Mouse (Mus musculus) hindbrain, postnatal 0 days (tissue): ENCODE results near the gene Src. TPM values are rescaled to one million over a fixed set of nuclear protein-coding genes. Genes with fewer than 3 reads are reported as not detected.

Experiments used
- ATAC-seq: fragments of 200-750 bp; cut with Nextera tagmentation; 2 replicates; pipeline ENCODE4 v1.8.0; 2017; ENCODE audit warnings: mild to moderate bottlenecking, moderate TSS enrichment, moderate library complexity
- DNase-seq: peaks from one replicate; pipeline ENCODE4 v3.0.0-alpha.2; 2015; ENCODE audit warnings: low spot score
- H3K27ac ChIP-seq: fragments of 300-500 bp; sonication (generic); 2 replicates; pipeline ENCODE4 v1.5.1; 2014; ENCODE audit warnings: mild to moderate bottlenecking
- H3K27me3 ChIP-seq: fragments of 300-500 bp; sonication (generic); 2 replicates; pipeline ENCODE4 v1.6.1; 2014; ENCODE audit warnings: low read length, mixed read lengths; ENCODE audit not compliant: insufficient read depth
- H3K36me3 ChIP-seq: fragments of 300-500 bp; sonication (generic); 2 replicates; pipeline ENCODE4 v1.6.1; 2014; ENCODE audit warnings: low read length, mixed read lengths; ENCODE audit not compliant: insufficient read depth
- H3K4me1 ChIP-seq: fragments of 300-500 bp; sonication (generic); 2 replicates; pipeline ENCODE4 v1.6.1; 2014; ENCODE audit warnings: antibody characterized with exemption, low read length, mixed read lengths; ENCODE audit not compliant: insufficient read depth
- H3K4me2 ChIP-seq: fragments of 300-500 bp; sonication (generic); 2 replicates; pipeline ENCODE4 v1.6.1; 2014; ENCODE audit warnings: low read depth, mild to moderate bottlenecking, low read length, moderate library complexity, mixed read lengths
- H3K4me3 ChIP-seq: fragments of 300-500 bp; sonication (generic); 2 replicates; pipeline ENCODE4 v1.5.1; 2014; ENCODE audit warnings: low read length
- H3K9ac ChIP-seq: fragments of 300-500 bp; sonication (generic); replicated peaks from 2 replicates; pipeline ENCODE4 v1.6.1; 2014; ENCODE audit warnings: mild to moderate bottlenecking, low read length, moderate library complexity, mixed read lengths
- H3K9me3 ChIP-seq: fragments of 300-500 bp; sonication (generic); 2 replicates; pipeline ENCODE4 v1.6.1; 2016; ENCODE audit warnings: low read length, mixed read lengths
- CTCF ChIP-seq: IDR thresholded peaks from 2 replicates; pipeline ENCODE4 v1.5.1; 2016; ENCODE audit warnings: antibody characterized with exemption, control low read depth, low read depth
- WGBS: fragments of 180-500 bp; shearing (Covaris S2); extraction: QIAGEN DNeasy Blood & Tissue Kit; methylation state at CpG from one replicate; pipeline ENCODE4 v1.1.7; 2014; 5-methylcytosine and 5-hydroxymethylcytosine counted together
- polyA plus RNA-seq: library from polyadenylated mRNA; unstranded; fragments of >200 nt; fragmentation: Nextera tagmentation; extraction: Ambion mirVana; gene quantifications from 2 replicates; pipeline ENCODE4 v1.2.1, GENCODE M21; 2015
- total RNA-seq: library from RNA; depleted of rRNA; stranded (reverse); fragments of >200 nt; gene quantifications from 2 replicates; pipeline ENCODE4 v1.2.3, GENCODE M21; 2014

Src gene
- total and polyA plus RNA-seq, 2 experiments from 2014 or later: 25.4 to 133 TPM

DNA sequence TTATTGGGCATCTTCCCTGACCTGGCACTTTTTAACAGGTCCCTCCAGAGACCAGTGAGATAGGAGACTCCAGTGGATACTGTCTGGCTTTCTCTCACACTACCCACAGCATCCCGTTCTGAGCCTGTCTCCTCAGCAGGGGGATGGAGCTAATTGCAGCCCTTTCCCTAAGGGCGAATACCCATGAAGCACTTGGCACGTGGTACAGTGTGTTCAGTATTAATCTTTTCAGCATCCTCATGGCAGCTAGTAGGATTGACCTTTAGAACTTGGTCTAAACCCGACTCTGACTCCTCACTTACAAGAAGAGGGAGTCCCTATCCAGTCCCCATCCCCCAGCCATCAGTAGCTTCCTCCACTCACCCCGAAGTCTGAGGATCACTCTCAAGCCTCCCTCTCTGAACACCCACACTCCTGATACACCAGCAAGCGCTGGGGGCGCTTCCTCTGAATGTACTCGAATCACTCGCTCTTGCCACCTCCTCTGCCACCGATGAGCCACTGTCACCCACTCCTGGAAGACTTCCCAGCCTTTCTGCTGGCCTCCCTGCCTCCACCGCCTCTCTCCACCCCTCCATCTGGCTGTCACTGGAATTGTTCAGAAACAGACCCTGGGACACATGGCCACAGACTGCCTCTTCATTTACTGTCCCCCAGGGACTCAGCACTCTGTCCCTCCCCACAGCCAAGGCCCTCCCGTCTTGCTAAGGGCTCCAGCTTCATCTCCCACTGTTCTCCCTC is 8.3 kb upstream of the Src start:
- Histone ChIP-seq H3K9me3 (no peaks in the 10 kb centered on the region), H3K4me3 (no peak overlapping the region), H3K27me3 (no peaks in the 10 kb centered on the region), H3K36me3 (no peaks in the 10 kb centered on the region), H3K9ac (no peak overlapping the region), H3K27ac (no peak overlapping the region), H3K4me2 (no peak overlapping the region), H3K4me1 (no peaks in the 10 kb centered on the region)
- WGBS: 50% methylated on average over 12 of the region's 12 CpGs
- no peak for DNase-seq
- TF ChIP-seq CTCF: no peak
- peak; percentile 35; the same call in 1 of the 2 replicates for ATAC-seq

GRCm38 (mm10) chr2:157411151-157411693 is 7.0 kb upstream of the Src start:
- H3K4me3 ChIP-seq: no peak overlapping the region
- WGBS: 96% methylated on average over 6 of the region's 6 CpGs

DNA sequence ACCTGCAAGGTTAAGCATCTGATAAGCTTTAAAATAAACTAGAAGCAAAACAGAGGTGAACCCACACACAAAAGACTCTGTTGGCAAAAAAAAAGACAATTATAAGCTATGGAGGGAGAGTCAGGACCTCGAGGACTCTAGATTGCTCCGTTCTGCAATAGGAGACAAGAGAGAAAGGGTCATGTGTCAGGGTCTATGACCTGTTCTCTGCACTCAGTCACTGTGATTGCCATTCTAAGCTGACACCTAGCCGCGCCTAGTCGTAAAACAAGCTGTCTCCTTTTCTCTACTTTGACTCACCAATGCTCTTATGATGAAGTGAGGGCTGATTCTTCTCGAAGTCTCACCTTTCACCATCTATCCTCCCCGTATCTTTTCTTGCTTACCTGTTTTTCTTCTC is 5.7 kb upstream of the Src start:
- Histone ChIP-seq H3K4me2 (no peak overlapping the region), H3K4me3 (no peak overlapping the region), H3K4me1 (no peaks in the 10 kb centered on the region), H3K9me3 (no peaks in the 10 kb centered on the region), H3K27me3 (no peaks in the 10 kb centered on the region), H3K9ac (no peak overlapping the region), H3K27ac (no peak overlapping the region), H3K36me3 (no peaks in the 10 kb centered on the region)
- no peak for TF ChIP-seq CTCF
- 83% methylated on average over 7 of the region's 7 CpGs for WGBS
- DNase-seq: no peak
- ATAC-seq: no peak

More at GRCm38 (mm10) chr2:157411151-157411693, 7.0 kb upstream of the Src start:
- ATAC-seq: no peak
- H3K36me3 ChIP-seq: no peaks in the 10 kb centered on the region
- H3K4me1 ChIP-seq: no peaks in the 10 kb centered on the region
- no peak overlapping the region for H3K4me2 ChIP-seq
- no peak for TF ChIP-seq CTCF
- no peaks in the 10 kb centered on the region for H3K27me3 ChIP-seq
- no peak for DNase-seq
- no peaks in the 10 kb centered on the region for H3K9me3 ChIP-seq
- no peak overlapping the region for H3K27ac ChIP-seq
- no peak overlapping the region for H3K9ac ChIP-seq

GRCm38 (mm10) chr2:157417229-157417628 is 1.0 kb upstream of the Src start:
- DNase-seq (peak; percentile 44), ATAC-seq (peak; percentile 78)
- H3K4me1 ChIP-seq: peaks cover 8% of the 10 kb centered on the region; the same call in 1 of the 2 replicates
- TF ChIP-seq CTCF: no peak
- H3K4me3 ChIP-seq: no peak overlapping the region
- H3K27ac ChIP-seq: no peak overlapping the region
- no peaks in the 10 kb centered on the region for H3K9me3 ChIP-seq
- H3K4me2 ChIP-seq: no peak overlapping the region
- H3K27me3 ChIP-seq: no peaks in the 10 kb centered on the region
- H3K36me3 ChIP-seq: no peaks in the 10 kb centered on the region
- H3K9ac ChIP-seq: no peak overlapping the region
- WGBS: 54% methylated on average over 6 of the region's 6 CpGs

GRCm38 (mm10) chr2:157418609-157419071 is 396 bp downstream of the Src start:
- 0 out of 2 replicates have a peak overlapping the region, but pooled peaks have one; percentile 7 for H3K9ac ChIP-seq
- no peak for TF ChIP-seq CTCF
- DNase-seq: no peak

DNA sequence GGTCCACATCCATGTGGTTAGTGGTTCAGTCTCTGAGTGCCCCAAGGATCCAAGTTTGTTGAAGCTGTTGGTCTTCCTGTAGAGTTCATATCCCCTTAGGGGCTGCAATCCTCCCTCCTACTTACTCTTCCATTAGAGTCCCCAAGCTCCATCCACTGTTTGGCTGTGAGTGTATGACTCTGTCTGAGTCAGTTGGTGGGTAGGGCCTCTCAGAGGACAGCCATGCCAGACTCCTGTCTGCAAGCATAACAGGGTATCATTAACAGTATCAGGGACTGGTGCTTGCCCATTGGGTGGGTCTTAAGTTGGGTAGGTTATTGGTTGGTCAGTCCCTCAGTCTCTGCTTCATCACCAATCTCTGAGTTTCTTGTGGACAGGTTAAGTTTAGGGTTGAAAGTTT is 1.3 kb downstream of the Src start:
- ATAC-seq (no peak), DNase-seq (no peak)
- no peak for TF ChIP-seq CTCF
- H3K27me3 ChIP-seq: no peaks in the 10 kb centered on the region
- H3K4me2 ChIP-seq: no peak overlapping the region
- no peak overlapping the region for H3K4me3 ChIP-seq
- no peak overlapping the region for H3K9ac ChIP-seq
- H3K9me3 ChIP-seq: no peaks in the 10 kb centered on the region
- H3K4me1 ChIP-seq: peaks cover 14% of the 10 kb centered on the region
- no peaks in the 10 kb centered on the region for H3K36me3 ChIP-seq
- no peak overlapping the region for H3K27ac ChIP-seq

More at GRCm38 (mm10) chr2:157418609-157419071, 396 bp downstream of the Src start:
- Histone ChIP-seq H3K36me3 (no peaks in the 10 kb centered on the region), H3K4me2 (no peak overlapping the region), H3K27me3 (no peaks in the 10 kb centered on the region), H3K9me3 (no peaks in the 10 kb centered on the region), H3K4me3 (no peak overlapping the region), H3K27ac (no peak overlapping the region), H3K4me1 (peaks cover 14% of the 10 kb centered on the region)
- WGBS: 2% methylated on average over 7 of the region's 7 CpGs
- ATAC-seq: 0 out of 2 replicates have a peak, but pooled peaks have one; percentile 31

DNA sequence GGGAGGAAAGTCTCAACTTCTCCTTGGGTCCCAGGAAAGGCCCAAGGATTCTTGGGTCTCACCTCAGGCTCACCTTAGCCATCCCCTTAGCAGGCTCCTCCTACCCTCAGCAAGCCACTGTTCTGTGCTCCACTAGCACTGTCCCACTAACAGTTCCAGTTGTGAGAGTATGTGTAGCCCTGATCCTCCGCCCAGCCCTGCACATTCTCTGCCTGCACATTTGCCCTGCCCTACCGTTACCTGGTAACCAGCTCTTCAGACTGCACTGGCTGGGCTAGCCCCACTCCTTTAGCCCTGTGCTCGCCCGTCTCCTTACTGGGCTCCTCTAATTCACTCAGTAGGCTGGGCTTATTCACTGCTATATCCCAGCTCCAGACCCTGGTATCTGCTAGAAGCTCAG is 2.2 kb downstream of the Src start:
- Histone ChIP-seq H3K4me3 (no peak overlapping the region), H3K27ac (no peak overlapping the region), H3K4me1 (peaks cover 22% of the 10 kb centered on the region), H3K27me3 (no peaks in the 10 kb centered on the region), H3K9me3 (no peaks in the 10 kb centered on the region), H3K36me3 (no peaks in the 10 kb centered on the region), H3K4me2 (no peak overlapping the region), H3K9ac (no peak overlapping the region)
- no peak for TF ChIP-seq CTCF
- DNase-seq: no peak
- 76% methylated on average over 4 of the region's 4 CpGs for WGBS
- ATAC-seq: no peak
